Mouse (Mus musculus) layer of hippocampus, adult 11-12 months (tissue): Measurements from ENCODE around the gene Abi3.
"Not testable (repeated sequence)": the region's sequence is repeated elsewhere in the genome, so short reads cannot be mapped to it uniquely, and the experiment has no call there.

Source experiments
- DNase-seq: peaks from one replicate; pipeline ENCODE4 v3.0.0; 2022; ENCODE audit warnings: low spot score

Gene Abi3

GRCm38 (mm10) chr11:95842074-95842681 lies at the start of gene Abi3:
Abi3 (minus strand) TSS chr11:95842476.
- DNase-seq = no peak

GRCm38 (mm10) chr11:95890462-95891051 lies 48.3 kb upstream of the Abi3 start:
- DNase-seq = no peak

DNA sequence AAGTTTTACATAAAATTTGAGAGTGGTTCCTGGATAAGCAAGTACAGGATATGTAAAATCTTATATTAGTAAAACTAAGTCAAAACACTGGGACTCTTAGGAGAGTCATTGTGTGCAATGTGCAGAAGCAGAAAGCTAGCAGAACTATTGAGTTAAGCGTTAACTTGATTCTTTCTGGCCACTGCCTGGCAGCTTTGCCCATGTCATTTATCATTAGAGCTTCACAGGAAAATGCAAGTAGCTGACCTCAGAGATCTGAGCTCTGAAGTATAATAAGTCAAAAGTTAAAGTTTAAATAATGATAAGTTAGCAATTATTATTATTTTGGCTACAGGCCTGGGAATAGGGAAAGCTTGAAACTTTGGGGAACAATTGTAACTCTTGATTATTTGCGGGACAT lies 37.6 kb upstream of the Abi3 start:
- DNase-seq = not testable (repeated sequence)

GRCm38 (mm10) chr11:95876296-95876695 lies 34.0 kb upstream of the Abi3 start:
- no peak for DNase-seq

DNA sequence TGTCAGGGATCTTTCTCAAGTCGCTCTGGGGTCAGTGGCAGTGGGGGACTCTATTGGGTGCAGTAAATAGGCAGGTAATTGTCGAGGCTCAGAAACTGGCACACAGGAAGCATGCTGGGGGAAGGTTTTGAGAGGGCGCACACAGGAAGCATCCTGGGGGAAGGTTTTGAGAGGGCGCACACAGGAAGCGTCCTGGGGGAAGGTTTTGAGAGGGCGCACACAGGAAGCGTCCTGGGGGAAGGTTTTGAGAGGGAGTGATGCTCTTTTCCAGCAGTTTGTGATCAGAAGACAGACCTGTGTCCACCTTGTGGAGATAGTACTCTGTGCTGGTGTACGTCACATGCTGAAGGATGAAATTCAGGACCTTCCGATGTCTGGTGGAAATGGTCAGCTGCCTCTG lies 33.5 kb upstream of the Abi3 start:
- no peak for DNase-seq

- DNase-seq = no peak
Measured at GRCm38 (mm10) chr11:95869918-95870470, 27.7 kb upstream of the Abi3 start.

GRCm38 (mm10) chr11:95869442-95869841 lies 27.2 kb upstream of the Abi3 start:
- DNase-seq = no peak

DNA sequence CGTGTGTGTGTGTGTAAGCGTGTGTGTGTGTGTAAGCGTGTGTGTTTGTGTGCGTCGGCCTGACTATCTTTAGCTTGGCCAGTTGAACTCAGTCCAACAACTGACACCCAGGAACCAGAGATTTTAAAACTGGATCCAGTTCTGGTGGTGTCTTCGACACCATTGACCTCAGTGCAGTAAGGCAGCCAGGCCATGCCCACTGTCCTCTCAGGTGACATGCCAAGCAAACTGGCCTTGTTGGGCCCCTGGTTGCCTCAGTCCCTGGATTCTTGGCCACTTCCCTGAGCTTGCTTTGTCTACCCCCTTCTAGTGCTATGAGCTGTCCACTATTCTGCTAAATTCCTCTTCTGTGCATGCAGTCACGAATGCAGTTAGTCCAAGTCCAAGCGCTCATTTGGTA lies 19.1 kb upstream of the Abi3 start:
- no peak for DNase-seq

- no peak for DNase-seq
Measured at GRCm38 (mm10) chr11:95860071-95860490, 17.8 kb upstream of the Abi3 start.

GRCm38 (mm10) chr11:95859468-95859855 lies 17.2 kb upstream of the Abi3 start:
- peak; percentile 66 for DNase-seq

- DNase-seq = peak; percentile 97
Measured at GRCm38 (mm10) chr11:95858528-95859467, 16.5 kb upstream of the Abi3 start.

GRCm38 (mm10) chr11:95857716-95858527 lies 15.6 kb upstream of the Abi3 start:
- peak; percentile 54 for DNase-seq

DNA sequence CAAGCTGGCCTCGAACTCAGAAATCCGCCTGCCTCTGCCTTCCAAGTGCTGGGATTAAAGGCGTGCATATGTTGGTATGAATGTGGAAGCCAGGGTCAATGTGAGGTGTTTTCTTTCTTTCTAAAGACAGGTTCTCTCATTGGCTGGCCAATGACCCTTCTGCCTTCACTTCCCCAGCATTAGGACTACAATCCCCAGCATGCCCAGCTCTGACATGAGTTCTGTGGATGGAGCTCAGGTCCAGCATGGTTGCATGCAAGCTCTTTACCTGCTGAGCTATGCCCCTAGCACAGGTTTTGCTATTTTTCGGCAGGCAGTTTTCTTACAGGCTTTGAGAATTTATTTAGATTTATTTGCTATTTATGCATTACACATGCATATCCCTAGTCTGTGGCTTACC lies 15.0 kb upstream of the Abi3 start:
- DNase-seq = no peak

DNA sequence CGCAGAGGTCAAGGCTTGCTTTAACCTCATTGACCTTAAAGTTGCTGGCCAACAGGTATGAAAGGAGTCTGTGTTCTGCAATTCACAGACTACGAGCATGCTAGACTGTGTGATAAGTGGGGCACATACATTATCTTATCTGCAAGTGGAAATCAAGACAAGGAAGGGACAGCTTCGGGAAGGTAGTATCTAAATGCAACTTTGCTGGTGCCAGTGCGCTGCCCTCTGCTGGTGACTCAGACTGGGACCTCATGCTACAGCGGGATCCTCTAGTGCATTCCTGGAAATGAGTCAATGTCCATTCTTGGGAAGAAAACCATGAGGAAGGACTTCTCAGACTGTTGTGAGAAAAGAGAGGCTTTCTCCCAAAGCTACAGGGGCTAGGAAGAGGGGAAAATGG lies 11.4 kb upstream of the Abi3 start:
- DNase-seq = peak; percentile 70

DNA sequence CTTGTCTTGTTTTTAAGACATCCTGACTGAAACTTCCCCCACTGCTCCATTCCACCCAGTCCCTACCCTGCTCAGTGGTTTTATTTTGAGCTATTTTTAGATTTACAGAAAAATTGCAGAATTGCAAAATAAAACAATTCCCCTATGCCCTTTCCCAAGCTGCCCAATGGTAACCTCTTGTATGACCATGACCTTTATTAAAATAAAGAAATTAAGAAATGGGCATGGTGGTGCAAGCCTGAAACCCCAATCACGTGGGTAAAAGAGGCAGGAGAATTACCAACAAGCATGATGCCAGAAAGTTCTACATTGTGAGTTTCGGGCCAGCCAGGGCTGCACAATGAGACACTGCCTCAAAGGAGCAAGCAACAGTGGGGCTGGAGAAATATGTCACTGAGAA lies 8.6 kb upstream of the Abi3 start:
- DNase-seq = no peak

GRCm38 (mm10) chr11:95844935-95845334 lies 2.7 kb upstream of the Abi3 start:
- DNase-seq = no peak

GRCm38 (mm10) chr11:95843421-95843950 lies 1.2 kb upstream of the Abi3 start:
- no peak for DNase-seq

DNA sequence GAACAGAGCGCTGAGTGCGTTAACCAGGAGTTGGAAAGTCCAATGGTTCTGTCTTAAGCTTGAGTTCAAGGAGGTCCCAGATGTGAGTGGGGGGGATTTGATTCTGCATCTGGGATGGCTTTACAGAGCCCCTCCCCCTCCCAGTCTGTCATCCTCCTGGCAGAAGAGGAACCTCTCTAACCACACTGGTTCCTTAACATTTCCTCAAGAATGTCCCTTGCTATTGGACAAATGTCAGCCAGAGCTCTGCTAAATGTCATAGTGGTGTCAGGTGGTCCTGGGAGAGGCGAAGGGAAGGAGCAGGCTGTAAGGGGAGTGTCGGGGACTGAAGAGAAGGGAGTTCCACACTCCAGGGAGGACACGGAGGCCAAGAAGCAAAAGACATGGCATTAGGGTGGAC lies 677 bp upstream of the Abi3 start:
- no peak for DNase-seq

DNA sequence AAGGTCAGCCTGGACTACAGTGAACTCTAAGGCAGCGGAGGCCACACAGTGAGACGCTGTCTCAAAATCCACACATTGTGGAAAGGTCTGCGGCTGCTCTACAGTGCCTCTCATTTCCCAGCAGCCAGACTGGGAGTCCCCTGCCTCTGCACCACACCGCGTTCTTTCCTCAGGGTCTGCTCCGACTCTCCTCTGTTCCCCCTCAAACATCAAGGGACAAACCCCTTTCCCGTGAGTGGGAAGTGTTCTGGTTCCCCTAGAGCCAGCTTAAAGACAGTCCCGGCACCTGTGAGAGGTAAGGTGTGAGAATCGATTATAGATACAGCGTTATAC lies 812 bp downstream of the Abi3 start:
- no peak for DNase-seq

- no peak for DNase-seq
Measured at GRCm38 (mm10) chr11:95840694-95841497, 1.4 kb downstream of the Abi3 start.
